Mouse (Mus musculus): ENCODE results near the gene Homer2.

Homer2 gene

GRCm38 (mm10) chr7:81698357-81698756 lies 9.0 kb downstream of the Homer2 start:
- no peak for DNase-seq (ENCODE audit: inconsistent ontology term)

GRCm38 (mm10) chr7:81697954-81698353 lies 9.4 kb downstream of the Homer2 start:
- DNase-seq (ENCODE audit: inconsistent ontology term), result no peak

DNA sequence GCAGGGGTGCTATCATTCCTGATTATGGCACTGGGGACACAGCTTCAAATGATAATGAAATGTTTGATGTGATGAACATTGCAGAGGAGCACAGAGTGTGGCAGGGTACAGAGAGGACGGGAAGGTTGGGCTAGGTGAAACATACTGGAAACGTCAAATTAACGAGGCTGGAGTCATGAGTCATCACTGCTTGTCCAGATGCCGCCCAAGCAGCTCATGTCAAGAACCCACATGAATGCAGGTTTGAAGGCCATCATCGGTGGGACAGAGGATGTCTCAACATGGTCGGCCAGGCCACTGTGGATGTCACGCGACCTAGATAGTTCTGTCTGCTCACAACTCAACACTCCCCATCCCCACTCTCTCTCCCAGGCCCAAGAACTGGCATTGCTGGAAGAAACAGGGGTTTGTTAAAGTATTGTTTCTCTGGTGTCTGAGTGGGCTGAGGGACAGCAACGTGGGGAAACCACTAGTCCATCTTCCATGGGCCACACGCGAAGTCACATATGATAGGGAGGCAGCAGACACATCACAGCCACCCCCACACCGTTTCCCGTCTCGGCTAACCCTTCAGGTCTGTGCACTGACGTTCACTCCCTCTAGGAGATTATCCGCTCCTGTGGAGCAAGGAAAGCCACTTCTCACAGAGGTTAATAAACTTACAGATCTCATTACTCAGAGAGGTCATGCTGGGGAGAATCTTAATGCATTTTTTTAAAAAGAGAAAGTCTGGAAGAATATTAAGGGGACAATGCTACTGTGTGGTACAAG lies 11.4 kb downstream of the Homer2 start:
- peak; percentile 58 for DNase-seq (ENCODE audit: inconsistent ontology term)

GRCm38 (mm10) chr7:81691067-81691466 lies 16.3 kb downstream of the Homer2 start:
- DNase-seq (ENCODE audit: inconsistent ontology term), result no peak

DNA sequence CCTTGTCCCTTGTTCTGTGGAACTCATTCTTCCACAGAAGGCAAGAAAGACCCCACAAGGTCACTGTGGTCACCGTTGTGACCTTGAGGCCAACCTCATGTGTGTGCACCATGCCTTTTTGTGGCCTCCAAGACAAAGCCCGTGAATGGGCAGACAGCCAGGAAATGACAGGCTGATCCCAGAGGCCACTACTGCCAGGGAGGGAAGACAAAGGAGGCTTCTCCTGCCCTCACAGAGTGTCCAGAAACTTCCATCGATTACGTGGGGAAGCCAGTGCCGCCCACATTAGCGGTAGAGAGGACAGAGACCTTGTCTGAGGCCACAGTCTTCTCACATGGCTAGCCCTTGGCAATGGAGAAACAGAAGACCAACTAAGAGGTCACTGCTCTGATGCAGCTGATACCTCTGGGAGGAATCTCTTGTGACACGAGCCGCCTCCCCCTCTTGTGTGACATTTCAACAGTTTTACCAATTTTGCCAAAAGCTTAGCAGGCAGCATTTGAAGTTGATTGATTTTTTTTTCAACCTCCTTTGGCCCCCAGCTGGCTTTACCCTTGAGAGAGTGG lies 18.1 kb downstream of the Homer2 start:
- DNase-seq (ENCODE audit: inconsistent ontology term), result peak; percentile 83

DNA sequence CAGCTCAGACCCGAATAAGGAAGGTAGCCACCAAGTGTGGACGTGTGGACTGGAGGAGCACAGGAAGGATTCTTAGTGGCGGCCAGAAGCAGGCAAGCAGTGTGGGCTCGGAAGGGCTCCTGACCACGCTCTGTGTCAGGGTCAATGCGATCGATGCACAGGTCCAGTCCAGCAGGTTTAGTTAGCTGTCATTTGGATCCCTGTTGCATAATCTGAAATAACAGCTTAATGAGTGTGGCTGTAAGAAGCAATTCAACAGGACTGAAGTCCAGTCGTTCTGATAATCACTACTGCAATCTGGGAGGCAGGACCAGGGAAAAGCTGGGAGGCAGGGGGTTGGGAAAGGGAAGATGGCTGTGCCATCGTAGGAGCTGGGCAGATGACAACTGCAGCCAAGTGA lies 18.9 kb downstream of the Homer2 start:
- no peak for DNase-seq (ENCODE audit: inconsistent ontology term)

GRCm38 (mm10) chr7:81687684-81688316 lies 19.5 kb downstream of the Homer2 start:
- no peak for DNase-seq (ENCODE audit: inconsistent ontology term)

DNA sequence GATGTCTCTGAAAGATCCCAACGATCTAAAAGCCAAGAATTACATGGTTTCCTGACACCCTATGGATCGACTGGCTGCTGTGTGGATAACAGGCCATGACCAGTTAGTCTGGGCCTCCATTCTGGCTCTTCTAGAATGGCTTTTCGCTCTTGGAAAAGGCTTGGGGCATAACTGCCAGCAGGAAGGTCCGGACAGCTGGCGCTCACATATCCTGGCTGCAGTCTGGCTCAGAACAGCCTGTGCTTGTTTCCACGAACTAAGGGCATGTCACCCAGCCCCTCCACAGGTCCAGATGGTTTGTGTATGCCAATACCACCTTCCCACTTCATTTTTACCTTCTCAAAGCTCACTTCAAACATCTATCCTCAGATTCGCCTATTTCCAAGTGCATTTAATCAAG lies 22.0 kb downstream of the Homer2 start:
- no peak for DNase-seq (ENCODE audit: inconsistent ontology term)

DNA sequence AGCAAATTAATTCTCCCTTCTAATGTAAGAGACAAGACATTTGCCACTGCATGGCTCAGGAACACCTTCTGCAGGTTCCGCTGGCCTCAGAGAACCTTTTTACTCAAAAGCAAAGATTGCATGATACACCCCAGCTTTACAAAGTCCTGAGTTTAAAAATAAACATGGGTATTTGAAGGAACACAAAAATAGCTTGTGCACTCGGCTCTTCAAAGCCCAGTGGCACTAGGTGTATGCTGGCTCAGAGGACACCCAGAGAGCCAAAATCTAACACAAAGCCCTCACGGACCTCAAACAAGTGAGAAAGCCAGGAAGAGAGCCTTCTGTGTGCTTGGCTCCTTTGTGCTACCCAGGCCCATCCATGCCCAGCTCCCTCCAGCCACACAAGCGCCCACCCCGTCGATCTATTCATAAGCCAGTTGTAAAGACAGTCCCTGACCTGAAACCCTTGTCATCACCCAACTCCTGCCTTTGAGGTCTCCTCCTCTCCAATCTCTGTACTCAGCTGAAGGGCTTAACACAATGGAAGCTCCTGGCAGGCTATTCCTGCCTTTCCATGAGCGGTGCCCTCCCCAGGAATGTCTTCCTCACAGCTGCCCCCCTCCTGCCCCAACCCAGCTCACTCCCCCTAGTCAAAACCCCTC lies 23.4 kb downstream of the Homer2 start:
- DNase-seq (ENCODE audit: inconsistent ontology term), result no peak

GRCm38 (mm10) chr7:81681386-81681785 lies 25.9 kb downstream of the Homer2 start:
- no peak for DNase-seq (ENCODE audit: inconsistent ontology term)

- DNase-seq (ENCODE audit: inconsistent ontology term), result no peak
Measured at GRCm38 (mm10) chr7:81673359-81674013, 33.8 kb downstream of the Homer2 start.

DNA sequence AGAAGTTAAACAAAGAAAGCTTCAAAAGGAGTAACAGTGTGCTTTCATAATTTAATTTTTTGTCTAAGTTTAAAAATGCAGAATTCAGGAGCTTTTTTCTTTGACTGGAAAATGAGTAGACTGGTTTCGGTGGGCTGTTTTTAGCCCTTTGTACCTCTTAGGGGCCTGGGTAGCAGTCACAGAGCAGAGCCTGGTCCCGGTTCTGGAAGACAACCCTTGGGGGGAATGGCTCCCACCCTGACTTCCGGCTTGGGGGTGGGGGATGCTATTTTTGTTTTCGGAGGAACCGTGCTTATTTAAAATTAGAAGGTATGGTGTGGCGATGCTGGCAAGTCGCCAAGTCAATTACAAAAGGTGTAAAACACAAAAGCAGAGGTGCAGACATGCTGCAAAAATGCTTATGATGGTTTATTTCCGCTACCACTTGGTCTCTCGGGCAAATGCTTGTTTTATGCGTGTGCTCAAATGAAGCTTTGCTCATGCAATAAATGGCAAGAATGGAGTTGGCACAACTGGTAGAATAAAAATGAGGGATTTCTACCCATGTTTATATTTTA lies 34.5 kb downstream of the Homer2 start:
- no peak for DNase-seq (ENCODE audit: inconsistent ontology term)

- no peak for DNase-seq (ENCODE audit: inconsistent ontology term)
Measured at GRCm38 (mm10) chr7:81667156-81667555, 40.2 kb downstream of the Homer2 start.

DNA sequence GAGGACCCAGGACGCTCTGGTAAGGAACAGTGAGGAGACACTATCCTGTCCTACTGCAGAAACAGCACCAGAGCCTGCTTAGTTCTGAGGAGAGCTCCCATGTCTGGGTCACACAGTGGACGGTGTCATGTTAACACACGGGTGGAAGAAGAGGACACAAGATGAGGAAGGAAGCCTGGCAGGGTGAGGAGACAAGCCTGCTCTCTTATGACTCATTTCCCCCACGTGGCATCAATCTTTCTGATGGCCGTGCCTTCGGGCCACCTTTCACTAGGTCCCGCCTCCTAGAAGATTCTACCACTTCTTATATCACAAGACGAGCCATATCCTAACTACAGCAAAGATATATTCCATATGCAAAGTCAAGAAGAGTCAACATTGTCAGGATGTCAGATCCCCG lies 40.7 kb downstream of the Homer2 start:
- DNase-seq (ENCODE audit: inconsistent ontology term), result no peak

- DNase-seq (ENCODE audit: inconsistent ontology term), result no peak
Measured at GRCm38 (mm10) chr7:81663057-81663456, 44.3 kb downstream of the Homer2 start.

DNA sequence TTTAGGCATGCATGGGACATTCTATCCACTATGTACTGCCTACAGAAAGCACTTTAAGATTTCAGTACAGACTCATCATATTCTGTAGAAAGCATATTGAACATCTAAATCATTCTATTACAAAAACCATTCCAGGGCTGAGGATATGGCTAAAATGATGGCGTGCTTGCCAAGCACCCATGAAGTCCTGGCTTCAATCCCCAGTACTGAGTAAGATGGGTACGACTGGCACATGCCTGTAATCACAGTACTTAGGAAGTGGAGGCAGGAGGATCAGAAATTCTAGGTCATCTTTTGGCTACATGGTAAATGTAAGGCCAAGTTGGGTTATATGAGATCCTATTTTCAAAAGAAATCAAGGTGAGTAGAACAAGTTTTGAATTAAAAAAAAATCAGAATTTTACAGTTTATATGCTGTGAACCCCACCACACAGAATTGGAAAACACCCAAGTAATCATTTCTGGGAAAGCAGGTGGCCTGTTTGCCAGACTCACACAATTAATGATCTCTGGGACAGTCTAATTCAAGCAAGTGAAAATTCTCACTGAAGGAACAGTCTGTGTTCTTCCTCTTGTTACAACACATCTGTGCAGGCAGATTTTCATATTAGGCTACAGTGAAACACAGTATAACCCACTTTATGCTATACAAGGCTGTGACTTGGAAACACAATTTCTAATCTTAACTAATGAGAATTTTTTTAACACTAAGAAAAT lies 49.5 kb downstream of the Homer2 start:
- no peak for DNase-seq (ENCODE audit: inconsistent ontology term)

DNA sequence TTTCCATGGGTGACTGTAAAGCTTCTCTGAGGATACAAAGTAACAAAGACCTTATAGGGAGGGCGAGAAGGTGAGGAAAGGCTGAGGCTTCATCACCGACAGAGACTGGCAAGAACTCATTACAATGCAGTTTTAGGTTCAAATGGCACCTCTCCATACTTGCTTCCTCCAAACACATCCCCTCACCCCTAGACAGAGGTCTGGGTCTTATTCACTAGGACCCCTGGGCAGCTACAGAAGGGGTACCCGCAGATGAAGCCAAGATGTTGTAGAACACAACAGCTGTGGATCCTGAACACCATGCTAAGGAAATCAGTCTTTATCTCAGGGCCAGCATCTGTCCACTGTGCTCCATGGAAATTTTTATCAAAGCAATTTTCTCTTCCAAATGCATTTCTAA lies 50.3 kb downstream of the Homer2 start:
- DNase-seq (ENCODE audit: inconsistent ontology term), result no peak

DNA sequence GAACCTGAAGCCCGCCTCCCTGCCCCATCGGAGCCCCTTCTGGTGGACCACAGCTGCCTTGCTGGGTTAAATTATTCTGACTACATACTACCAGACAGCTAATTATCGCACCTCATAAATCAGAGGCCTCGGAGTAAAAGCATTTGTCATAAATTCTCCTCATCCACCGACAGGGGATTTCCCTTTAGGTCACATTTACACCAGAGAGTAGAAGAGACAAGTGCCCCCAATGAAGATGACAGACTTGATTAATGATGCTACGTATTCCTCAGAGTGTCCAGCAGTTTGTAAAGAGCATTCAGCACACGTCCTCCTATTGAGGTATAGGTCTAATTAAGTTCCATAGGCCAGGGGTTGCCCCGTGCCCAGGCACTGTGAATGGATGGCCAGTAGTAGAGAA lies 50.7 kb downstream of the Homer2 start:
- no peak for DNase-seq (ENCODE audit: inconsistent ontology term)

DNA sequence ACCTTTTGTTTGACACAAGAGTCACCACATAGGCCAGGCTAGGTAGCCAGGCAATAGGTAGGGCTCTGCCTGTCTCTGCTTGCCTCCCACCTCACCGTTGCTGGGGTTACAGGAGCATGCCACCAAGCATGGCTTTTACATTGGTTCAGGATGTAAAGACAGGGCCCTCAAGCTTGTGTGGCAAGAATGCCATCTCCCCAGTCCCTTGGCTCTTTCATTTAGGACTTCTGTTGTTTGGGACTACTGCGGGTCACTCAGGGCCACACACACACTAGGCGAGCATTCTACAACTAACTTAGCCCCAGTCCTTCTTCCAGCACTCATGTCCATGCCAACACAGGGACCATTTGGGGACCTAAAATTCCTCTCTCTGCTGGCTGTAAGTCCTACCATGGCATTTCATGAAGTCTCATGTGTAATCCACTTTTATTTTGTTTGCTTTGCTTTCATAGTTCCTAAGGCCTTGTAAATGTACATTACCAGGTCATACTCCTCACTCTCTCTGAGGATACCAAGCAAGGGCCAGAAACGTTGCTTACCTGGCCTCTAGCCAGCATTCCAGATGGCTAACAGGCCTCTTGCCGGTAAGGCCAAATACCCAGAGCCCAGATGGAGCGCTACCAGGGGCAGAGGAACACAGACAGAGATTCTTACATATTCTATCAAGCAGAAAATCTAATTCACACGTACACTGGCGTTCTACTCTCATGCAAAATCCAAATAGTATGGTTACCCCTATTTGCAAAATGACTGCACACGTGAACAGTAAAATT lies 52.2 kb downstream of the Homer2 start:
- DNase-seq (ENCODE audit: inconsistent ontology term), result peak; percentile 72

GRCm38 (mm10) chr7:81653988-81654387 lies 53.3 kb downstream of the Homer2 start:
- DNase-seq (ENCODE audit: inconsistent ontology term), result peak; percentile 41
